10 mouse cellular contexts compared by ENCODE assay signal in genomic region chr7:137322926-137323325, GRCm38 (mm10). TPM values are rescaled to one million over a fixed set of nuclear protein-coding genes. Genes with fewer than 3 reads are reported as not detected.
DNase-seq lines count a peak whose midpoint lies in the region; ATAC-seq and TF ChIP-seq lines count a peak whose summit lies in the region.
"Had no signal": no experiment of that assay in that cellular context is flagged by ENCODE, and none has a peak within 500 bp of the region (broad histone marks: within the 10 kb centered on the region; RNA-seq: fewer than 3 reads in every experiment).

No protein-coding gene starts in this region.

- no peak for TF ChIP-seq CTCF in gastrocnemius, adult 2 months (IDR thresholded peaks at IDR 0.05)
- no peak for TF ChIP-seq CTCF in testis, adult 2 months (IDR thresholded peaks at IDR 0.05; ENCODE audit: control insufficient read depth, insufficient read depth, insufficient replicate concordance, low read depth, low read length)
- TF ChIP-seq CTCF in cerebellum, adult 2 months (IDR thresholded peaks at IDR 0.05; ENCODE audit: borderline replicate concordance, insufficient read depth, low read depth, low read length): no peak

- no peak for DNase-seq in gastrocnemius, adult 2 months
- DNase-seq in gastrocnemius, postnatal 14 days: no peak
- DNase-seq in testis, postnatal 10 days (ENCODE audit: low spot score): no peak
- DNase-seq in cerebellum, adult 2 months: no peak
- DNase-seq in layer of hippocampus, adult 18-20 months (ENCODE audit: low spot score in 2 of 2): no peak
- DNase-seq in layer of hippocampus, adult 9-11 months: no peak
- DNase-seq: spleen, adult 18-20 months had no signal

- H3K4me1 ChIP-seq in testis, adult 2 months (ENCODE audit: control insufficient read depth, insufficient read depth, low read length): peaks cover 14% of the 10 kb centered on the region
- peaks cover 8% of the 10 kb centered on the region; the same call in 1 of the 2 replicates for H3K4me1 ChIP-seq in liver, embryonic 12.5 days
- H3K4me1 ChIP-seq in cerebellum, adult 2 months (ENCODE audit: control insufficient read depth, insufficient read depth, low read length): no peaks in the 10 kb centered on the region

- 5% methylated on average over 15 of the region's 21 CpGs for WGBS in liver, embryonic 12.5 days (ENCODE audit: insufficient replicate concordance)
- 2% methylated on average over 21 of the region's 21 CpGs for whole genome bisulfite sequencing in cerebellum, adult 2 months

- H3K36me3 ChIP-seq in testis, adult 2 months (ENCODE audit: control insufficient read depth, insufficient read depth, low read length): no peaks in the 10 kb centered on the region
- H3K36me3 ChIP-seq in liver, embryonic 12.5 days: no peaks in the 10 kb centered on the region

- H3K9ac ChIP-seq in liver, embryonic 12.5 days: no peak overlapping the region

- H3K4me3 ChIP-seq in gastrocnemius, adult 2 months: peak overlapping the region; percentile 70
- H3K4me3 ChIP-seq in testis, adult 2 months (ENCODE audit: control insufficient read depth, low read depth, low read length): peak overlapping the region; percentile 68
- H3K4me3 ChIP-seq in liver, embryonic 12.5 days: peak overlapping the region; percentile 35
- no peak overlapping the region for H3K4me3 ChIP-seq in cerebellum, adult 2 months (replicated peaks; ENCODE audit: insufficient read depth, low read depth, low read length)

- no peak for TF ChIP-seq POLR2A in testis, adult 2 months (IDR thresholded peaks at IDR 0.05; ENCODE audit: control insufficient read depth, low read depth, low read length)
- TF ChIP-seq POLR2A in cerebellum, adult 2 months (IDR thresholded peaks at IDR 0.05; ENCODE audit: borderline replicate concordance, insufficient read depth, low read length): no peak

- no peaks in the 10 kb centered on the region for H3K9me3 ChIP-seq in liver, embryonic 12.5 days (replicated peaks)

- H3K27me3 ChIP-seq in testis, adult 2 months (ENCODE audit: control insufficient read depth, insufficient read depth, low read length): peaks cover 2% of the 10 kb centered on the region; the same call in 1 of the 2 replicates
- H3K27me3 ChIP-seq in liver, embryonic 12.5 days (replicated peaks): peaks cover 96% of the 10 kb centered on the region
- H3K27me3 ChIP-seq in cerebellum, adult 2 months (ENCODE audit: control insufficient read depth, insufficient read depth, low read length): peaks cover 12% of the 10 kb centered on the region; the same call in 1 of the 2 replicates

- intact Hi-C loops in gastrocnemius, adult 2 months (cut with DNase I): loop anchor here (5.0 kb wide), 4 partner anchors 144 to 1486 kb away; partner anchors contain the start of gene Mgmt
- intact Hi-C loops in gastrocnemius, postnatal 14 days (cut with DNase I; ENCODE audit: low total_unique reads): loop anchor here (5.0 kb wide), 2 partner anchors 831 to 1486 kb away; no protein-coding TSS in a partner anchor

- H3K27ac ChIP-seq in gastrocnemius, adult 2 months: no peak overlapping the region
- no peak overlapping the region for H3K27ac ChIP-seq in testis, adult 2 months (ENCODE audit: control insufficient read depth, insufficient read depth, low read depth, low read length)
- H3K27ac ChIP-seq in liver, embryonic 12.5 days: no peak overlapping the region
- H3K27ac ChIP-seq in cerebellum, adult 2 months (ENCODE audit: insufficient read depth, low read length): no peak overlapping the region

- no peak for ATAC-seq in liver, embryonic 12.5 days

- peak overlapping the region; percentile 50 for H3K4me2 ChIP-seq in liver, embryonic 12.5 days

RNA-seq across cellular contexts. Expression of gene Ebf3, which starts 8.7 kb away (rescaled TPM):
- total RNA-seq in gastrocnemius, adult 2 months (2021): 1 to 10 TPM; 7.2 to 7.7 TPM
- 10 to 100 TPM in 1 of 2 experiments, 1 to 10 TPM in 1; 9.6 to 12.4 TPM for total RNA-seq in gastrocnemius, postnatal 14 days (2021)
- 2.6 and 3.1 TPM in 2 replicates for polyA plus RNA-seq in testis, adult 2 months (2012; rRNA removed)
- polyA plus RNA-seq in liver, embryonic 12.5 days (2016; fragmentation: Nextera tagmentation; extraction: Ambion mirVana): 0.07 and 0.10 TPM in 2 replicates
- polyA plus RNA-seq in cerebellum, adult 2 months (2012; rRNA removed): 9.1 and 9.4 TPM in 2 replicates
- under 1 TPM; 0.47 to 0.68 TPM for total RNA-seq in layer of hippocampus, adult 18-20 months (2021)
- total RNA-seq: monocyte, adult 5-6 weeks had no signal

Comparison
In these comparisons a context has a peak if more than half of its experiments do, and no peak if none do; other contexts are left out.
1. RNA of gene Ebf3, which starts 8.7 kb away (total RNA-seq): 9.6 to 12.4 TPM in gastrocnemius, postnatal 14 days and 7.2 to 7.7 TPM in gastrocnemius, adult 2 months; 0.47 to 0.68 TPM in layer of hippocampus, adult 18-20 months; every median in the first group is over 4 times any median in the second.